Mouse (Mus musculus): Measurements from ENCODE around the gene Nipsnap1.

The Nipsnap1 gene

GRCm38 (mm10) chr11:4865645-4866251, 8.0 kb upstream of the Nipsnap1 start:
- peak; percentile 45 for DNase-seq (ENCODE audit: low spot score)

- DNase-seq (ENCODE audit: low spot score) = no peak
Observed at GRCm38 (mm10) chr11:4874551-4874950, 800 bp downstream of the Nipsnap1 start.

GRCm38 (mm10) chr11:4881087-4881486, 7.3 kb downstream of the Nipsnap1 start:
- DNase-seq (ENCODE audit: low spot score) = no peak

GRCm38 (mm10) chr11:4882892-4883627, 9.3 kb downstream of the Nipsnap1 start:
- no peak for DNase-seq (ENCODE audit: low spot score)

GRCm38 (mm10) chr11:4885385-4885903, 11.7 kb downstream of the Nipsnap1 start:
- peak; percentile 37 for DNase-seq (ENCODE audit: low spot score)

GRCm38 (mm10) chr11:4886987-4887386, 13.2 kb downstream of the Nipsnap1 start:
- no peak for DNase-seq (ENCODE audit: low spot score)

GRCm38 (mm10) chr11:4894848-4895816, 21.4 kb downstream of the Nipsnap1 start, which contains the start of gene Thoc5:
Gene Thoc5, plus strand, starts transcription at chr11:4895320.
- DNase-seq (ENCODE audit: low spot score) = peak; percentile 67

GRCm38 (mm10) chr11:4900437-4900836, 26.7 kb downstream of the Nipsnap1 start:
- DNase-seq (ENCODE audit: low spot score) = no peak

GRCm38 (mm10) chr11:4901956-4902355, 28.2 kb downstream of the Nipsnap1 start:
- no peak for DNase-seq (ENCODE audit: low spot score)

- no peak for DNase-seq (ENCODE audit: low spot score)
Observed at GRCm38 (mm10) chr11:4906231-4906630, 32.5 kb downstream of the Nipsnap1 start.

GRCm38 (mm10) chr11:4916068-4916467, 42.3 kb downstream of the Nipsnap1 start:
- peak; percentile 16 for DNase-seq (ENCODE audit: low spot score)

GRCm38 (mm10) chr11:4921281-4921680, 47.5 kb downstream of the Nipsnap1 start:
- no peak for DNase-seq (ENCODE audit: low spot score)

GRCm38 (mm10) chr11:4921751-4922150, 48.0 kb downstream of the Nipsnap1 start:
- no peak for DNase-seq (ENCODE audit: low spot score)

- no peak for DNase-seq (ENCODE audit: low spot score)
Observed at GRCm38 (mm10) chr11:4927224-4927623, 53.5 kb downstream of the Nipsnap1 start.

- DNase-seq (ENCODE audit: low spot score) = no peak
Observed at GRCm38 (mm10) chr11:4931009-4931601, 57.4 kb downstream of the Nipsnap1 start.

GRCm38 (mm10) chr11:4936243-4936642, 62.5 kb downstream of the Nipsnap1 start:
- no peak for DNase-seq (ENCODE audit: low spot score)
